ENCODE assay signal across 8 mouse cellular contexts in the genomic region with DNA sequence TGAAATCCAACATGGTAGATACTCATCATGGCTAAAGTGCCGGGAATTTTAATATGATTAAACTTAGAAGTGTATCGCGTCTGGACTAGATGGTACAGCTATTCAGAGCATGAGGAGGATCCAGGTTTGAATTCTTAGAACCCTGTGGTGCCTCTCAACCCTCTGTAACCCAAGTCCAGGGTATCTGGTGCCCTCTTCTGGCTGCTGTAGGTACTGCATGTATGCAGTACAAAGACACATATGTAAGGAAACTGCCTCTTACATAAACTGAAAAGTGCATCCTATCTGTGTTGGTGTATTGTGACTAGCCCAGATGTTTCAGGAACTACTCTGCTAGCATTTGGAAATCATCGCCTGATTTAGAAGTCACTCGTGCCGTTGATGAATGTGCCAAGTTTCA.
DNase-seq lines count a peak whose midpoint lies in the region; ATAC-seq lines count a peak whose summit lies in the region.

No protein-coding gene starts in this region.

- peak; percentile 87 for DNase-seq in forebrain, embryonic 10.5 days (ENCODE audit: extremely low spot score, low spot score)
- DNase-seq in ovary, postnatal 14 days (ENCODE audit: low spot score), result peak; percentile 41
- DNase-seq in ovary, postnatal 10 days (ENCODE audit: low spot score), result no peak
- peak; percentile 40 for DNase-seq in c-Kit-positive CD71-positive TER-119-negative erythroid progenitor cells, embryonic 14.5 days (ENCODE audit: low read depth)
- DNase-seq in limb, embryonic 11.5 days (ENCODE audit: low spot score), result peak; percentile 94
- DNase-seq in right cerebral cortex, postnatal 14 days, result peak; percentile 59

- H3K4me2 ChIP-seq in forebrain, embryonic 13.5 days, result no peak overlapping the region
- no peak overlapping the region for H3K4me2 ChIP-seq in forebrain, embryonic 12.5 days
- H3K4me2 ChIP-seq in limb, embryonic 11.5 days (ENCODE audit: low read depth, severe bottlenecking), result no peak overlapping the region

- H3K4me3 ChIP-seq in forebrain, embryonic 10.5 days, result no peak overlapping the region
- no peak overlapping the region for H3K4me3 ChIP-seq in forebrain, embryonic 13.5 days
- no peak overlapping the region for H3K4me3 ChIP-seq in forebrain, embryonic 12.5 days (replicated peaks)
- no peak overlapping the region for H3K4me3 ChIP-seq in limb, embryonic 11.5 days (ENCODE audit: low read depth, low read length)

- no peaks in the 10 kb centered on the region for H3K36me3 ChIP-seq in forebrain, embryonic 10.5 days (replicated peaks)
- no peaks in the 10 kb centered on the region for H3K36me3 ChIP-seq in forebrain, embryonic 13.5 days (ENCODE audit: poor library complexity, severe bottlenecking)
- no peaks in the 10 kb centered on the region for H3K36me3 ChIP-seq in forebrain, embryonic 12.5 days (replicated peaks)
- H3K36me3 ChIP-seq in limb, embryonic 11.5 days (ENCODE audit: control insufficient read depth, insufficient read depth, low read length), result no peaks in the 10 kb centered on the region

- peaks cover 52% of the 10 kb centered on the region for H3K4me1 ChIP-seq in forebrain, embryonic 10.5 days
- peaks cover 17% of the 10 kb centered on the region for H3K4me1 ChIP-seq in forebrain, embryonic 13.5 days
- H3K4me1 ChIP-seq in forebrain, embryonic 12.5 days, result peaks cover 21% of the 10 kb centered on the region
- H3K4me1 ChIP-seq in limb, embryonic 11.5 days (ENCODE audit: control insufficient read depth, insufficient read depth, low read length), result peaks cover 14% of the 10 kb centered on the region

- H3K9ac ChIP-seq in forebrain, embryonic 13.5 days, result no peak overlapping the region
- no peak overlapping the region for H3K9ac ChIP-seq in forebrain, embryonic 12.5 days
- no peak overlapping the region for H3K9ac ChIP-seq in limb, embryonic 11.5 days (ENCODE audit: low read length)

- no peak overlapping the region for H3K27ac ChIP-seq in forebrain, embryonic 10.5 days
- H3K27ac ChIP-seq in forebrain, embryonic 13.5 days, result no peak overlapping the region
- no peak overlapping the region for H3K27ac ChIP-seq in forebrain, embryonic 12.5 days
- no peak overlapping the region for H3K27ac ChIP-seq in limb, embryonic 11.5 days (replicated peaks; ENCODE audit: low read depth, low read length)

- H3K9me3 ChIP-seq in forebrain, embryonic 10.5 days, result no peaks in the 10 kb centered on the region
- no peaks in the 10 kb centered on the region for H3K9me3 ChIP-seq in forebrain, embryonic 13.5 days (replicated peaks)
- H3K9me3 ChIP-seq in forebrain, embryonic 12.5 days, result no peaks in the 10 kb centered on the region
- H3K9me3 ChIP-seq in limb, embryonic 11.5 days (ENCODE audit: control insufficient read depth, low read length), result no peaks in the 10 kb centered on the region

- no peak for ATAC-seq in forebrain, embryonic 13.5 days
- 0 out of 2 replicates have a peak, but pooled peaks have one; percentile 12 for ATAC-seq in forebrain, embryonic 12.5 days (ENCODE audit: low FRiP score)
- ATAC-seq in limb, embryonic 11.5 days (ENCODE audit: insufficient number of reproducible peaks, low FRiP score, low TSS enrichment, low read depth), result no peak

- 35% methylated on average over 6 of the region's 6 CpGs for WGBS in forebrain, embryonic 10.5 days
- 35% methylated on average over 6 of the region's 6 CpGs for WGBS in forebrain, embryonic 13.5 days
- WGBS in forebrain, embryonic 12.5 days, result 37% methylated on average over 6 of the region's 6 CpGs
- 33% methylated on average over 6 of the region's 6 CpGs for WGBS in limb, embryonic 11.5 days

- H3K27me3 ChIP-seq in forebrain, embryonic 10.5 days (ENCODE audit: poor library complexity, severe bottlenecking), result peaks cover 61% of the 10 kb centered on the region
- H3K27me3 ChIP-seq in forebrain, embryonic 13.5 days, result no peaks in the 10 kb centered on the region
- peaks cover 23% of the 10 kb centered on the region for H3K27me3 ChIP-seq in forebrain, embryonic 12.5 days
- no peaks in the 10 kb centered on the region for H3K27me3 ChIP-seq in limb, embryonic 11.5 days (ENCODE audit: control insufficient read depth, insufficient read depth, low read length)
